In genomic region chr6:111161037-111161436, GRCm38 (mm10) we compare ENCODE assay signal across 22 mouse cellular contexts.
DNase-seq lines count a peak whose midpoint lies in the region; ATAC-seq and TF ChIP-seq lines count a peak whose summit lies in the region.
"Had no signal": no experiment of that assay in that cellular context is flagged by ENCODE, and none has a peak within 500 bp of the region (broad histone marks: within the 10 kb centered on the region; RNA-seq: fewer than 3 reads in every experiment).

No protein-coding gene starts in this region.

- no peak for ATAC-seq in erythroblast, adult 5-6 weeks (replicated peaks; ENCODE audit: low FRiP score, poor library complexity, severe bottlenecking)
- ATAC-seq: forebrain, embryonic 13.5 days; forebrain, embryonic 15.5 days; forebrain, postnatal 0 days had no signal

- H3K4me3 ChIP-seq in layer of hippocampus, adult 2 months: no peak overlapping the region
- H3K4me3 ChIP-seq: embryonic facial prominence, embryonic 12.5 days; embryonic facial prominence, embryonic 15.5 days; forebrain, embryonic 13.5 days; forebrain, embryonic 15.5 days had no signal

- DNase-seq in ES-CJ7 (ENCODE audit: low read depth, low spot score) (peak; percentile 4), ZHBTc4 (ENCODE audit: low read depth, low spot score) (peak; percentile 8)
- peak; percentile 15 for DNase-seq in Muller cell, postnatal 12 days (ENCODE audit: inconsistent ontology term)
- DNase-seq in retina, postnatal 1 day: peak; percentile 53
- no peak for DNase-seq in layer of hippocampus, postnatal 36 days
- no peak for DNase-seq in layer of hippocampus, adult 2 months (ENCODE audit: low spot score in 2 of 2)
- DNase-seq: adrenal gland, adult 2 months; adrenal gland, postnatal 10 days; adrenal gland, postnatal 25 days; cerebellum, adult 11 months; cerebellum, adult 18-20 months; cerebellum, adult 8-10 months; cerebellum, adult 9-11 months; cerebellum, postnatal 14 days; cerebellum, postnatal 36 days; embryo, embryonic 11 days; forebrain, postnatal 0 days had no signal

- H3K27ac ChIP-seq in layer of hippocampus, adult 2 months: no peak overlapping the region
- H3K27ac ChIP-seq: embryonic facial prominence, embryonic 12.5 days; embryonic facial prominence, embryonic 15.5 days; forebrain, embryonic 13.5 days; forebrain, embryonic 15.5 days had no signal

- no peak for TF ChIP-seq CTCF in layer of hippocampus, adult 2 months (conservative IDR thresholded peaks at IDR 0.05)

Comparison
In these comparisons a context has a peak if more than half of its experiments do, and no peak if none do; other contexts are left out.
1. DNase-seq: peak in ES-CJ7 (single experiment), Muller cell, postnatal 12 days (single experiment), ZHBTc4 (single experiment) and retina, postnatal 1 day (single experiment); none in layer of hippocampus, postnatal 36 days (0 of 2) and layer of hippocampus, adult 2 months (0 of 2).